Mouse (Mus musculus) embryonic fibroblast, embryonic 13.5 days (primary cell): Measurements from ENCODE around the gene Rps27. TPM values are rescaled to one million over a fixed set of nuclear protein-coding genes. Genes with fewer than 3 reads are reported as not detected.
"Not testable (repeated sequence)": the region's sequence is repeated elsewhere in the genome, so short reads cannot be mapped to it uniquely, and the experiment has no call there.

Source experiments
- H3K27ac ChIP-seq: 2 replicates; pipeline ENCODE4 v1.5.1; 2012; ENCODE audit warnings: low read length, control low read depth, inconsistent platforms; ENCODE audit not compliant: insufficient read depth
- H3K4me1 ChIP-seq: 2 replicates; pipeline ENCODE4 v1.6.1; 2011; ENCODE audit warnings: low read length; ENCODE audit not compliant: control insufficient read depth, insufficient read depth
- H3K4me3 ChIP-seq: 2 replicates; pipeline ENCODE4 v1.5.1; 2011; ENCODE audit warnings: mild to moderate bottlenecking, control low read depth, low read length; ENCODE audit not compliant: insufficient read depth
- CTCF ChIP-seq: IDR thresholded peaks from 2 replicates; pipeline ENCODE4 v1.5.1; 2011; ENCODE audit warnings: mild to moderate bottlenecking, control low read depth, low read length, moderate library complexity, borderline replicate concordance; ENCODE audit not compliant: insufficient read depth
- POLR2A ChIP-seq: IDR thresholded peaks from 2 replicates; pipeline ENCODE4 v1.6.1; 2011; ENCODE audit warnings: low read depth, mild to moderate bottlenecking, control low read depth, low read length, moderate library complexity
- polyA plus RNA-seq: library from polyadenylated mRNA; stranded (reverse); fragments of >200 nt; gene quantifications from 2 replicates; pipeline ENCODE4 v1.2.4, GENCODE M21; 2011; ENCODE audit warnings: low read depth; ENCODE audit not compliant: missing spikeins, insufficient read length

Gene Rps27
- 36.9 and 264 TPM in 2 replicates for polyA plus RNA-seq

DNA sequence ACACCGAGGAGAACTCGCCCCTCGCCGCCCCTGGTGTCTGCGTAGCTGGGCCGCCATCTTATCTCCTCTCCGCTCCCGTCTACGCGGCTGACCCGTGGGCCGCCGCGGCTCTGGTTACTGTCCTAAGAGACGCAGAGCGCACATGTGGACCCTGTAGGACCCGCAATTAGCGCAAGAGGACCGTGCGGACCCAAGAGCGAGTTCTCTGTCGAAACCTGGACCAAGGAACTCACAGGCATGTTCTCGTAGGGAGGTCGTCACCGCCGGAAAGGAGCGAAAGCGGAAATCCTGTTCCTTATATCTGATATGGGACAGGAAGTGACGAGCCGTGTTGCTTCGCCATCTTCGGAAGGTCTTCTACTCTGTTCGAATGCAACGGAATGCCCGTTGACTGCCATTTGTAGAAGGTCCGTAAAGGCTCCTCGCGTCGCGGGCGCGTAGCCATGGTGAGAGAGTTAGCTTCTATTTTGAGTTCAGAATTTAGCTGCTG lies at the start of gene Rps27, which contains the start of gene Rab13:
Rps27 (minus strand) TSS at position 275 of the 490 bp plus-strand sequence.
Rab13 (plus strand) TSS at position 319 of the 490 bp plus-strand sequence.
- Histone ChIP-seq H3K27ac (peak within 1 kb of the TSS; percentile 61), H3K4me1 (peaks cover 6% of the 10 kb centered on the region), H3K4me3 (peak within 1 kb of the TSS; percentile 79)
- TF ChIP-seq POLR2A (peak; percentile 99), CTCF (no peak)

DNA sequence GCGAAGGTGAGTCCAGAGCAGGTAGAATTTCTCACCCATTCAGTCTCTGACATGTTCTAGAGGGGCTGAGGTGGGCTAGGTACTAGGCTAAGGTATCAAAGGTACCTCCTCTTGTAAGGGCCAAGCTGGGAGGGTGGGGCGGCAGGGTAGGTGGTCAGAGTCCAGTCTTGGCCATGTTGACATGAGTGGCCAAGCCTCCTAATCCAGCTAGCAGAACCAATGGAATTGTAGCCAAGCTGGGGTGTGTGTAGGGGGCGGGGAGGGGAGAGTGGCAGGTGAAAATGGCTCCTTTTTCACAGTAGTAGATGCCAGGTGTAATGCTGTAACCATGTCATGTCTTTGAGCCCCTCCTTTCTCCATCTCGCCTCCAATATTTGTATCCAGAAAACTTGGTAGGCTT lies 45.1 kb upstream of the Rps27 start:
- no peak overlapping the region for H3K27ac ChIP-seq
- TF ChIP-seq CTCF (no peak), POLR2A (no peak)
- 0 out of 2 replicates have a peak, but pooled peaks cover 3% of the 10 kb centered on the region for H3K4me1 ChIP-seq
- no peak overlapping the region for H3K4me3 ChIP-seq

DNA sequence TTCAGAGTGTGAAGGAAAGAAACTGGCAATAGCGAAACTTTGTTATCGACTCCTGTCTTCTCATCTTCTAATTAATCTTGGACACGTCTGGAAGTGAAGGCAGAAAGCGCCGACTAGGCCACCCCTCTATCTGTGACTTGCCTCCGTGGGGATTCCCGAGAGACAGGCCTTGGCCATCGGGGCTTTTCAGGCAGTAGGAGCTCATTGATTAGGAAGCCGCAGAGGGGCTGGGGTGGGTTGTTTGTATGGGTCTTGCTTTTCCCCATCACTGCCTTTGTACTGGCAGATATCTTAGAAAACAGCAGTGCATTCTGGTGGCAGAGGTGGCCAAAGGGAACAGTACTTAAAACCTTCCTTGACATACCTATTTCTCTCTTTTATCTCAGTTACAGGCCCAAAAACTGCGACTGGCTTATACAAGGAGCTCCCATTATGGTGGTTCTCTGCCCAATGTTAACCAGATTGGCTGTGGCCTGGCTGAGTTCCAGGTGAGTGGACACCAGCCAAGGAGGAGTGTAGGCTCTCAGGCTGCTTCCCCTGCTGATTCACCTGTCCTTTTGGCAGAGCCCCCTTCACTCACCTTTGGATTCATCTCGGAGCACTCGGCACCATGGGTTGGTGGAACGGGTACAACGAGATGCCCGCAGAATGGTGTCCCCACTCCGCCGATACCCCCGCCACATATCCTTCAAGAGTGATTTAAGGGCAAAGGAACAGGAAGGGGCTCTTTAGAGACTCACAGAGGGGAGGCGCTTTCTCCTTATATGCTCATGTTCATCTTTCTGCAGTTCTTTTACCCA lies 43.5 kb upstream of the Rps27 start:
- H3K27ac ChIP-seq, result no peak overlapping the region
- TF ChIP-seq CTCF (no peak), POLR2A (no peak)
- no peak overlapping the region for H3K4me3 ChIP-seq
- H3K4me1 ChIP-seq, result 0 out of 2 replicates have a peak, but pooled peaks cover 3% of the 10 kb centered on the region

- TF ChIP-seq CTCF (no peak), POLR2A (no peak)
- H3K4me1 ChIP-seq, result peaks cover 8% of the 10 kb centered on the region
- H3K27ac ChIP-seq, result no peak overlapping the region
- no peak overlapping the region for H3K4me3 ChIP-seq
These were observed 42.4 kb upstream of the Rps27 start for GRCm38 (mm10) chr3:90255784-90256353.

DNA sequence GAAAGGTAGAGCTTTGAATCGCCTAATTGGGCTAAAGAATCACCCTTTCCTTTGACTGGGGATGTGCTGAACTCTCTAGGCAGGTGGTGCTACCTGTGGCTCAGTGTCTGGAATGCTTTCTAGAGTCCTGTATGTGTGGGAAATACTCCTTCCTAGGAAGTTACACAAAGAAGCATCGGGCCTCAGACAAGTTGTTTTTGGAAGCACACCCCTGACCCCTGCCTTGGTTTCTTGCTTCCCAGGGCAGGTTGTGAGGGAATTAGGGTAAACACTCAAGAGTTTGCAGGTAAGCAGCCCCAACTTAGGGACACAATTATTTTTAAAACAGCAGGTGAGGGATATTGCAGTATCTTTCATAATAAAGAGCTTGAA lies 41.7 kb upstream of the Rps27 start:
- no peak overlapping the region for H3K27ac ChIP-seq

DNA sequence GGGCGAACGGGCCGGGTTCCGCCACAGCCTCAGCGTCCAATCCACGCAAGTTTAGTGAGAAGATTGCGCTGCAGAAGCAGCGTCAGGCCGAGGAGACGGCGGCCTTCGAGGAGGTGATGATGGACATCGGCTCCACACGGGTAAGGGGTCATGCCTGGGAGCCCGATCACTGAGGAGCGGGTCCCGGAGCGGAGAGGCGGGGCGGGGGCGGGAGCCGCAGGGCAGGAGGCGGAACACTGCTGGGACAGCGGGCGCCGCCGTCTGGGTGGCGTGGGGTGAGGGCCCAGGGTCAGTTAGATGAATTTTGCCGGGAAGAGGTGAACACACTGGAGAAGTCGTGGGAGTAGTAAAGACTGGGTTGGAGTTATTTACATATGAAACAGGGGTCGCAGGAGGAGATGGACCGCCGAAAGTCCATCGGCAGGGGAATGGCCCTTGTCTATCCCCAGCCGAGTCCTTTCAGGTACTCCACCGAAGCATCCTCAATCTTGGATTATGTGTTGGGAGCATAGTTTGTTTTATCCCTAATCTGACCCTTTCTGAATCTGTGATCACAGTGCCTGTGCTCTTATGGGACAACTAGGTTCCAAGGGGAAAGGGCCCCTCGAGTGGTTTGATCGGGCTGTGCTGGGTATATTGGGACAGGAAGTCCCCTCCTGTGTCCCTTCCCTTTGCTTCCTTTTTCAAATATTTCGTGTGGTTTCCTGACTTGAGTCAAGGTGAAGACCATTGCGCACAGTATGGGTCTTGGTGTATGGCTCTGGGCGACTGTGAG lies 41.2 kb upstream of the Rps27 start:
- peaks cover 12% of the 10 kb centered on the region for H3K4me1 ChIP-seq
- peak overlapping the region; percentile 84 for H3K27ac ChIP-seq
- TF ChIP-seq CTCF (no peak), POLR2A (peak; percentile 52; the same call in 1 of the 2 replicates)
- H3K4me3 ChIP-seq, result peak overlapping the region; percentile 76

More for the DNA sequence above, 41.7 kb upstream of the Rps27 start:
- Histone ChIP-seq H3K4me3 (peak overlapping the region; percentile 76), H3K4me1 (peaks cover 12% of the 10 kb centered on the region)
- TF ChIP-seq CTCF (no peak), POLR2A (no peak)

- peak within 1 kb of the TSS; percentile 76 for H3K4me3 ChIP-seq
- TF ChIP-seq POLR2A (peak; percentile 43; the same call in 1 of the 2 replicates), CTCF (no peak)
- H3K27ac ChIP-seq, result peak within 1 kb of the TSS; percentile 84
- H3K4me1 ChIP-seq, result peaks cover 16% of the 10 kb centered on the region
These were observed 40.4 kb upstream of the Rps27 start, which contains the start of gene Crtc2 for GRCm38 (mm10) chr3:90253653-90254418. Gene Crtc2 (plus strand): TSS chr3:90254163.

DNA sequence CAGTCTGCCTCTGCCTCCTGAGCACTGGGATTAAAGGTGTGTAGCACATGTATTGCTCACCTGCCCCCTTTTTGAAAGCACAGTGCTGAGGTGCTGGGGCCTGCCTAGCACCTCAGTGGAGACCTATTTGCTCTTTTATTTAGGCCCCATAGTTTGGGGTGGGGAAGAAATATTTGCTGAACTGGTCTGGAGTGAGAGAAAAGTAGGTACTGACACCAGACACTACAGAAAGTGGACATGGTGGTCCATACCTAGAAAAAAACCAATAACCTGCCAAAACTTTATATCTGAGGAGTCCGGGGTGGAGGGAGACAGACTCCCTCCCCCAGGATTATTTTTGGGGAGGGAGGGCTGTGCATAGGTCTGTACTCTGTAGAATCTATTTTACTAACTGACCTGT lies 39.7 kb upstream of the Rps27 start:
- not testable (repeated sequence) for H3K27ac ChIP-seq, H3K4me3 ChIP-seq
- H3K4me1 ChIP-seq, result peaks cover 16% of the 10 kb centered on the region

DNA sequence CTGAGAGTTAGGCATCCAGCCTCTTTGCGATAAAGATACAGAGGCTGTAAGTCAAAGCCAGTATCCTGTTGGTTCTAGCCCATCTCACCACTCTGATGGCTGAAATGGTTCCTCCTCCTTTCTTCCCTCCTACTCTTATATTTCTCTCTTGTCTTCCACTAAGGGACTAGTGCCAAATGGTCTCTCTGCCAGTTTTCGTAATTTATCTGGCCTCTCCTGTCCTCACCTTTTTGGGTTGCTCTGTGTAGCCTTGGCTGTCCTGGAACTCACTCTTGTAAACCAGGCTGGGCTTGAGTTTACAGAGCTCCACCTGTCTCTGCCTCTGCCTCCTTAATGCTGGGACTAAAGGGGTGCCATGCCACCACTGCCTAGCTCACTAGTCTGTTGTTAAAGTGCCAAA lies 39.2 kb upstream of the Rps27 start:
- H3K4me1 ChIP-seq, result peaks cover 16% of the 10 kb centered on the region
- not testable (repeated sequence) for H3K4me3 ChIP-seq, H3K27ac ChIP-seq

GRCm38 (mm10) chr3:90251731-90252226 lies 38.3 kb upstream of the Rps27 start:
- peaks cover 16% of the 10 kb centered on the region for H3K4me1 ChIP-seq
- H3K27ac ChIP-seq, H3K4me3 ChIP-seq: not testable (repeated sequence)
